Mouse (Mus musculus): ENCODE results near the gene Rictor. TPM values are rescaled to one million over a fixed set of nuclear protein-coding genes. Genes with fewer than 3 reads are reported as not detected.

Rictor gene
- polyA plus RNA-seq (2017; shearing (Covaris generic)), result 10 to 100 TPM; 63.4 to 85.9 TPM

GRCm38 (mm10) chr15:6707936-6708525 is at the start of gene Rictor:
Gene Rictor, plus strand, starts transcription at chr15:6708379.

Other genes with a start within 250 kb of the Rictor start
- gene Fyb, start 185.5 kb upstream of the Rictor start, polyA plus RNA-seq (2017; shearing (Covaris generic)), result 100 to 1,000 TPM; 525 to 581 TPM
- under 1 TPM; 0.11 to 0.80 TPM for gene Osmr, start 166.6 kb downstream of the Rictor start, polyA plus RNA-seq (2017; shearing (Covaris generic))

Measured in activated CD4-positive, CD25-positive, alpha-beta regulatory T cell (primary cell).